Comparison of ENCODE assay signal across 8 mouse cellular contexts in genomic region chr4:41050726-41051675, GRCm38 (mm10). TPM values are rescaled to one million over a fixed set of nuclear protein-coding genes. Genes with fewer than 3 reads are reported as not detected.
DNase-seq lines count a peak whose midpoint lies in the region; ATAC-seq and TF ChIP-seq lines count a peak whose summit lies in the region.

No protein-coding gene starts in this region.

- no peaks in the 10 kb centered on the region for H3K9me3 ChIP-seq in forebrain, embryonic 14.5 days (replicated peaks; ENCODE audit: control insufficient read depth, low read length)

- 36% methylated on average over 16 of the region's 16 CpGs for WGBS in forebrain, embryonic 14.5 days
- WGBS in lung, adult 2 months: 30% methylated on average over 16 of the region's 16 CpGs

- no peaks in the 10 kb centered on the region for H3K4me1 ChIP-seq in forebrain, embryonic 14.5 days (ENCODE audit: control insufficient read depth, insufficient read depth, low read length)
- 0 out of 2 replicates have a peak, but pooled peaks cover 4% of the 10 kb centered on the region for H3K4me1 ChIP-seq in lung, adult 2 months (ENCODE audit: control insufficient read depth, insufficient read depth, low read length)

- H3K4me2 ChIP-seq in forebrain, embryonic 14.5 days (ENCODE audit: low read length): peak overlapping the region; percentile 45

- H3K27me3 ChIP-seq in forebrain, embryonic 14.5 days (replicated peaks; ENCODE audit: control insufficient read depth, insufficient read depth, low read length): no peaks in the 10 kb centered on the region

- no peak overlapping the region for H3K4me3 ChIP-seq in forebrain, embryonic 14.5 days (ENCODE audit: low read depth, low read length)
- no peak overlapping the region for H3K4me3 ChIP-seq in lung, adult 2 months (replicated peaks; ENCODE audit: extremely low read depth, low read depth, low read length)

- peak overlapping the region; percentile 61 for H3K9ac ChIP-seq in forebrain, embryonic 14.5 days (ENCODE audit: low read length)

- ATAC-seq in forebrain, embryonic 14.5 days: peak; percentile 90
- 0 out of 2 replicates have a peak, but pooled peaks have one; percentile 31 for ATAC-seq in neutrophil, adult 5-6 weeks (ENCODE audit: extremely low read depth, insufficient number of reproducible peaks, low FRiP score, poor library complexity, severe bottlenecking)

- peak; percentile 77 for DNase-seq in ES-CJ7 (ENCODE audit: low read depth, low spot score)
- DNase-seq in cerebellum, adult 11 months: peak; percentile 78
- DNase-seq in forebrain, embryonic 14.5 days (ENCODE audit: low spot score): peak; percentile 95
- DNase-seq in heart, postnatal 36 days: peak; percentile 85 to 88
- peak; percentile 63 to 90 for DNase-seq in layer of hippocampus, adult 18-20 months (ENCODE audit: low spot score in 2 of 2)
- DNase-seq in lung, adult 2 months: peak; percentile 75
- DNase-seq in testis, postnatal 14 days (ENCODE audit: low spot score): peak; percentile 75

- intact Hi-C loops in heart, postnatal 36 days (cut with DNase I): loop anchor here (1.0 to 2.0 kb wide), 4 partner anchors 68 to 339 kb away; no protein-coding TSS in a partner anchor

- peak; percentile 74 for TF ChIP-seq CTCF in lung, adult 2 months (IDR thresholded peaks at IDR 0.05; ENCODE audit: insufficient read depth, low read length)

- no peak overlapping the region for H3K27ac ChIP-seq in forebrain, embryonic 14.5 days (ENCODE audit: low read depth, low read length)

- no peaks in the 10 kb centered on the region for H3K36me3 ChIP-seq in forebrain, embryonic 14.5 days (ENCODE audit: control insufficient read depth, insufficient read depth, low read length)

- TF ChIP-seq POLR2A in lung, adult 2 months (IDR thresholded peaks at IDR 0.05; ENCODE audit: borderline replicate concordance, extremely low read depth, low read depth, low read length): no peak

RNA-seq across cellular contexts. Expression of gene Aqp7, which starts 3.1 kb away (rescaled TPM):
- not detected in 2 replicates for polyA plus RNA-seq in forebrain, embryonic 14.5 days (2014; fragmentation: Nextera tagmentation; extraction: Ambion mirVana)
- total RNA-seq in heart, postnatal 36 days (2021): 10 to 100 TPM; 30.2 to 49.0 TPM
- under 1 TPM in 1 of 2 experiments, not detected in 1; 0.15 TPM for total RNA-seq in layer of hippocampus, adult 18-20 months (2021)
- polyA plus RNA-seq in lung, adult 2 months (2012; rRNA removed): 2.6 and 2.9 TPM in 2 replicates
- not detected in 2 replicates for total RNA-seq in neutrophil, adult 5-6 weeks (2017)

RNA-seq across cellular contexts. Expression of gene Aqp3, which starts 47.0 kb away (rescaled TPM):
- polyA plus RNA-seq in forebrain, embryonic 14.5 days (2014; fragmentation: Nextera tagmentation; extraction: Ambion mirVana): not detected in 2 replicates
- total RNA-seq in heart, postnatal 36 days (2021): not detected
- not detected for total RNA-seq in layer of hippocampus, adult 18-20 months (2021)
- 6.1 and 49.9 TPM in 2 replicates for polyA plus RNA-seq in lung, adult 2 months (2012; rRNA removed)
- total RNA-seq in neutrophil, adult 5-6 weeks (2017): 0.86 and 1.2 TPM in 2 replicates

Comparison
In these comparisons a context has a peak if more than half of its experiments do, and no peak if none do; other contexts are left out.
1. RNA of gene Aqp7, which starts 3.1 kb away (total RNA-seq): 30.2 to 49.0 TPM in heart, postnatal 36 days; 0.15 TPM in layer of hippocampus, adult 18-20 months and not detected in neutrophil, adult 5-6 weeks; every median in the first group is over 10 times any median in the second.
2. Peak in every context shown above with its lines, with median percentiles within 50 percentile points of each other: DNase-seq.